Mouse (Mus musculus): Measurements from ENCODE around the gene Vps37d. TPM values are rescaled to one million over a fixed set of nuclear protein-coding genes. Genes with fewer than 3 reads are reported as not detected.

Gene Vps37d
- polyA plus RNA-seq, 1 experiment from 2014 or later, result 3.3 TPM

DNA sequence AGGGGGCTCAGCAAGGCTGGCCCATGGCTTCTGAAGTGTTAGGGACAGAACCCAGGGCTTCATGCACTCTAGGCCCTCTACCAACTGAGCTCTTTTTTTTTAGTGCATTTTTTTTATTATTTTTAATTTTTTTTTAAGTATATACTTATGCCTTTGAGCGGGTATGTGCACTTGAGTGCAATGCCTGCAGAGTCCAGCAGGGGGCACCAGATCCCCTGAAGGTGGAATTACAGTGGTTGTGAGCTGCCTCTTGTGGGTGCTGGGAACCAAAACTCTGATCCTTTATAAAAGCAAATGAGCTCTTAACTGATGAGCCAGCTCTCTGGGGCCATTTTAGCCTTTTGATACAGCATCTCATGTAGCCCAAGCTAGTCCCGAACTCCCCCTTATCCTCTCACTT, 43.5 kb downstream of the Vps37d start:
- ATAC-seq (ENCODE audit: low FRiP score, low TSS enrichment), result no peak

DNA sequence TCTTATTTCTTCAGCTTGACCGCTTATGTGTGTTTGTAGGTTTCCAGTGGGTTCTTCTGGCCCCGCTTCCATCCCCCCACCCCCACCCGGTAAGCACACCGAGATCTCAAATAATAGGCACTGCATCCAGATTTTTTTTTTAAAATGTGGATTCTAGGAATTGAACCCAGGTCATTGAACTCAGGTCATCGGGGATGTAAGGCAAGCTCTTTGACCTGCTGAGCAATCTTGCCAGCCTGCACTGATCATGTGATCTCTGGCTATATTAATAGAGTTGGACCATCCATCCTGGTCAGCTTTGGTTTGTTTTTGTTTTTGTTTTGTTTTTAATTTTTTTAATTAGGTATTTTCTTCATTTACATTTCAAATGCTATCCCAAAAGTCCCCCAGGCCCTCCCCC, 45.5 kb downstream of the Vps37d start:
- H3K27me3 ChIP-seq (ENCODE audit: control insufficient read depth, insufficient read depth, low read length), result no peaks in the 10 kb centered on the region
- no peaks in the 10 kb centered on the region for H3K9me3 ChIP-seq (ENCODE audit: control insufficient read depth, low read length)
- H3K36me3 ChIP-seq (ENCODE audit: control insufficient read depth, insufficient read depth, low read length), result no peaks in the 10 kb centered on the region
- H3K4me1 ChIP-seq (replicated peaks; ENCODE audit: control insufficient read depth, insufficient read depth), result no peaks in the 10 kb centered on the region
- ATAC-seq (ENCODE audit: low FRiP score, low TSS enrichment) (no peak), DNase-seq (ENCODE audit: low spot score) (no peak)
- no peak overlapping the region for H3K4me2 ChIP-seq (replicated peaks; ENCODE audit: low read depth)
- no peak overlapping the region for H3K9ac ChIP-seq (ENCODE audit: low read length)
- no peak overlapping the region for H3K27ac ChIP-seq (replicated peaks)
- 86% methylated on average over 5 of the region's 5 CpGs for WGBS
- H3K4me3 ChIP-seq (ENCODE audit: low read depth, low read length), result no peak overlapping the region
- TF ChIP-seq EP300 (optimal IDR thresholded peaks at IDR 0.05) (no peak), CTCF (IDR thresholded peaks at IDR 0.05; ENCODE audit: low read depth) (no peak)

More for the DNA sequence above, 43.5 kb downstream of the Vps37d start:
- no peak for DNase-seq (ENCODE audit: low spot score)
- H3K4me2 ChIP-seq (replicated peaks; ENCODE audit: low read depth), result no peak overlapping the region
- WGBS, result 98% methylated on average over 2 of the region's 2 CpGs
- H3K9ac ChIP-seq (ENCODE audit: low read length), result no peak overlapping the region
- H3K27ac ChIP-seq (replicated peaks), result no peak overlapping the region
- no peaks in the 10 kb centered on the region for H3K9me3 ChIP-seq (ENCODE audit: control insufficient read depth, low read length)
- H3K27me3 ChIP-seq (ENCODE audit: control insufficient read depth, insufficient read depth, low read length), result no peaks in the 10 kb centered on the region
- no peaks in the 10 kb centered on the region for H3K36me3 ChIP-seq (ENCODE audit: control insufficient read depth, insufficient read depth, low read length)
- no peaks in the 10 kb centered on the region for H3K4me1 ChIP-seq (replicated peaks; ENCODE audit: control insufficient read depth, insufficient read depth)
- no peak overlapping the region for H3K4me3 ChIP-seq (ENCODE audit: low read depth, low read length)
- TF ChIP-seq CTCF (IDR thresholded peaks at IDR 0.05; ENCODE audit: low read depth), result peak; percentile 45
- no peak for TF ChIP-seq EP300 (optimal IDR thresholded peaks at IDR 0.05)

DNA sequence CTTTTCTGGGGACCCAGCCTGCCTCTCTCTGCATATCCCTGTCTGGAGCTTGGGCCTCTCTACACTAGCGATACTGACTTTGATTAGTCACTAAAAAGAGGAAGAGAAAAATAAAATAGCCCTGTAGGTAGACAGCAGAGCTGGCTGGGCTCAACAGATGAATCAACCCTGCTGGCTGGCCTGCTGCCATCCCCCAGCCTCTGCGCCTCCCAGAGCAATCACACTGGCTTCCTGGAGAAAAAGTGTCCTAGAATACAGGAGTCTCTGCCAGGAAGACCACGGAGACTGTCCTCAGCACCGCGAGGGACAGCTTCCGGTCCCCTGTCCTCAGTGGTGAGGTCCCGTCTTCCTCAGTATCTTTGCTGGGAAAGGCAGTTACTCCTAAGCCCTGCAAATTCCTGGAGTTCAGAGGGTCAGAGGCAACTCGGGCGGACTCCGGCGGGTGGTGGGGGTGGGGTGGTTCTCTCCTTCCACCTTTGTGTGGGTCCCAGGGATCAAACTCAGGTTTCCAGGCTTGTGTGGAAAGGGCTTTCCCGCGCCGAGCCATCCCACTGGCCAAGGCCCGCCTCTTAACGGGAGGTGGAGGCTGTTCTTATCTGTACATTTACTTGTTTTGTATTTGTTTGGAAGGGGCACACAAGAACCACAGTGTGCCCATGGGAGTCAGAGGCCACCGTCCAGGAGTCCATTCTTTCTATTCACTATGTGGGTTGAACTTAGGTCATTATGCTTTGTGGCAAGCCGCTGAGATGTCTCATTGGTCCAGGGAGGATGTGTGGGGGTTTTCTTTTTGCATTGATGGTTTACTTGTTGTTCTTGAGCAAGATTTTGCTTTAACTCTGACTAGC, 48.8 kb downstream of the Vps37d start:
- Histone ChIP-seq H3K27me3 (ENCODE audit: control insufficient read depth, insufficient read depth, low read length) (no peaks in the 10 kb centered on the region), H3K4me2 (replicated peaks; ENCODE audit: low read depth) (peak overlapping the region; percentile 32), H3K4me1 (replicated peaks; ENCODE audit: control insufficient read depth, insufficient read depth) (no peaks in the 10 kb centered on the region; the same call in 1 of the 2 replicates), H3K27ac (replicated peaks) (peak overlapping the region; percentile 31; the same call in 1 of the 2 replicates), H3K36me3 (ENCODE audit: control insufficient read depth, insufficient read depth, low read length) (no peaks in the 10 kb centered on the region), H3K4me3 (ENCODE audit: low read depth, low read length) (no peak overlapping the region), H3K9ac (ENCODE audit: low read length) (peak overlapping the region; percentile 48), H3K9me3 (ENCODE audit: control insufficient read depth, low read length) (no peaks in the 10 kb centered on the region)
- TF ChIP-seq EP300 (optimal IDR thresholded peaks at IDR 0.05), result no peak
- TF ChIP-seq CTCF (IDR thresholded peaks at IDR 0.05; ENCODE audit: low read depth), result no peak
- peak; percentile 51 for DNase-seq (ENCODE audit: low spot score)
- peak; percentile 54 for ATAC-seq (ENCODE audit: low FRiP score, low TSS enrichment)
- WGBS, result 36% methylated on average over 18 of the region's 18 CpGs

DNA sequence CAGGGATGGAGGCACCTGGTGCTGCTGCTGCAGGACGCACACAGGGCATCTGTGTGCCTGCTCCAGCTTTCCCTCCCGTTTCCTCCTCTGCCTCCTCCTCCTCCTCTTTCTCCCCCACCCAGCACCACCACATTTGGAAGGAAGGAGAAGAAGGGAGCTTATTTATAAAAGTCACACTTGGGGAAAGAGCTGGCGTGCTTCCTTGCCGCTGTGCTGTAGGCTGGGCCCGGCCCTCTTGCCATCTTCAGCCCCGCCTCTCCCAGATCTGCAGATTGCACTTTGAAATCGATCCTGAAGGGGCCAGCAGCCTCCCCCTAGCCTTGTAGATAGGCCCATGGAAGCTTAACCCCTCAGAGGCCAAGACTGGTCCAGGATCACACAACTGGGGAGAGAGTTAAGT, 52.2 kb downstream of the Vps37d start:
- Histone ChIP-seq H3K4me1 (replicated peaks; ENCODE audit: control insufficient read depth, insufficient read depth) (peaks cover 2% of the 10 kb centered on the region; the same call in 1 of the 2 replicates), H3K36me3 (ENCODE audit: control insufficient read depth, insufficient read depth, low read length) (no peaks in the 10 kb centered on the region), H3K9me3 (ENCODE audit: control insufficient read depth, low read length) (no peaks in the 10 kb centered on the region), H3K4me2 (replicated peaks; ENCODE audit: low read depth) (no peak overlapping the region), H3K27ac (replicated peaks) (no peak overlapping the region), H3K9ac (ENCODE audit: low read length) (0 out of 2 replicates have a peak overlapping the region, but pooled peaks have one; percentile 13), H3K4me3 (ENCODE audit: low read depth, low read length) (no peak overlapping the region), H3K27me3 (ENCODE audit: control insufficient read depth, insufficient read depth, low read length) (no peaks in the 10 kb centered on the region)
- TF ChIP-seq CTCF (IDR thresholded peaks at IDR 0.05; ENCODE audit: low read depth) (peak; percentile 32; the same call in 1 of the 2 replicates), EP300 (optimal IDR thresholded peaks at IDR 0.05) (no peak)
- ATAC-seq (ENCODE audit: low FRiP score, low TSS enrichment) (no peak), DNase-seq (ENCODE audit: low spot score) (no peak)
- WGBS, result 16% methylated on average over 7 of the region's 7 CpGs

DNA sequence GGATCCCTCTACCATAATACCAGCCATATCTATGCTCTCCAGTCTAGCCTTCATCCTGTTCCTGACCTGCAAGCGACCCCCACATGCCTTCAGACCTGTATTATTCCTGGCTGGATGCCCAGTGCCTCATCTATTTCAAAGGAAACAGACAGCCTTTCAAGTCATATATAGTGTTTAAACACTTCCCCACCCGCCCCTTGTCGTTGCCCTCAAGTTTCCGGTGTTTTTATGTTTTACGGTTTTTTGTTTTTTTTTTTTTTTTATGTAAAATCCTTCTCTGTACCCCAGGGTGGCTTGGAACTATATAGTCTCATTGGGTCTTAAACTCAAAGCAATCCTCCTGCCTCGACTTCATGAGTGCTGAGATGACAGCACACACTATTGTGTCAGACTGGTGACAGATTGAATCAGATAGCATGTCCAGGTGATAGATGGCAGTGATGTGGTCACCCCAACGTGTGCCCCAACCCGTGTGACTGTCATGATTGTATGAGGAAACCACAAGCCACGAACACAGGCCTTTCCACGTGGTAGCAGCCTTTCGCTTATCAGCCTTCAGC, 53.3 kb downstream of the Vps37d start:
- H3K9ac ChIP-seq (ENCODE audit: low read length), result no peak overlapping the region
- peaks cover 2% of the 10 kb centered on the region; the same call in 1 of the 2 replicates for H3K4me1 ChIP-seq (replicated peaks; ENCODE audit: control insufficient read depth, insufficient read depth)
- no peaks in the 10 kb centered on the region for H3K36me3 ChIP-seq (ENCODE audit: control insufficient read depth, insufficient read depth, low read length)
- 41% methylated on average over 11 of the region's 11 CpGs for WGBS
- no peak for TF ChIP-seq CTCF (IDR thresholded peaks at IDR 0.05; ENCODE audit: low read depth)
- no peak for TF ChIP-seq EP300 (optimal IDR thresholded peaks at IDR 0.05)
- H3K27ac ChIP-seq (replicated peaks), result no peak overlapping the region
- H3K4me2 ChIP-seq (replicated peaks; ENCODE audit: low read depth), result peak overlapping the region; percentile 92; the same call in 1 of the 2 replicates
- no peak for DNase-seq (ENCODE audit: low spot score)
- no peak for ATAC-seq (ENCODE audit: low FRiP score, low TSS enrichment)
- no peak overlapping the region for H3K4me3 ChIP-seq (ENCODE audit: low read depth, low read length)
- no peaks in the 10 kb centered on the region for H3K9me3 ChIP-seq (ENCODE audit: control insufficient read depth, low read length)
- no peaks in the 10 kb centered on the region for H3K27me3 ChIP-seq (ENCODE audit: control insufficient read depth, insufficient read depth, low read length)
